Mouse (Mus musculus): Measurements from ENCODE around the gene Gm47841.

GRCm38 (mm10) chr15:101046527-101047193, 537 bp downstream of the Gm47841 start:
- no peak for TF ChIP-seq CTCF (IDR thresholded peaks at IDR 0.05; ENCODE audit: low read depth)
- no peak for TF ChIP-seq EP300 (IDR thresholded peaks at IDR 0.05; ENCODE audit: low read depth)
